Mouse (Mus musculus): ENCODE results near the gene Sec14l1. TPM values are rescaled to one million over a fixed set of nuclear protein-coding genes. Genes with fewer than 3 reads are reported as not detected.
A peak's percentile ranks its signal among the peaks of the same experiment; 100 is the strongest.

Sec14l1 gene
- polyA plus RNA-seq, 1 experiment from 2014 or later: 29.7 TPM

GRCm38 (mm10) chr11:117131450-117131849 is 16.5 kb downstream of the Sec14l1 start:
- Histone ChIP-seq H3K9ac (ENCODE audit: low read length) (no peak overlapping the region), H3K27me3 (ENCODE audit: control insufficient read depth, insufficient read depth, low read length) (no peaks in the 10 kb centered on the region), H3K4me3 (ENCODE audit: low read depth, low read length) (no peak overlapping the region), H3K27ac (replicated peaks; ENCODE audit: low read depth, low read length) (no peak overlapping the region), H3K4me2 (ENCODE audit: low read depth, severe bottlenecking) (no peak overlapping the region), H3K9me3 (ENCODE audit: control insufficient read depth, low read length) (no peaks in the 10 kb centered on the region), H3K4me1 (ENCODE audit: control insufficient read depth, insufficient read depth, low read length) (peaks cover 25% of the 10 kb centered on the region), H3K36me3 (ENCODE audit: control insufficient read depth, insufficient read depth, low read length) (no peaks in the 10 kb centered on the region)
- WGBS: 97% methylated on average over 10 of the region's 10 CpGs
- DNase-seq (ENCODE audit: low spot score) (no peak), ATAC-seq (ENCODE audit: insufficient number of reproducible peaks, low FRiP score, low TSS enrichment, low read depth) (no peak)

- Histone ChIP-seq H3K4me3 (ENCODE audit: low read depth, low read length) (no peak overlapping the region), H3K27me3 (ENCODE audit: control insufficient read depth, insufficient read depth, low read length) (no peaks in the 10 kb centered on the region), H3K4me1 (ENCODE audit: control insufficient read depth, insufficient read depth, low read length) (peaks cover 17% of the 10 kb centered on the region), H3K4me2 (ENCODE audit: low read depth, severe bottlenecking) (no peak overlapping the region), H3K9ac (ENCODE audit: low read length) (no peak overlapping the region), H3K36me3 (ENCODE audit: control insufficient read depth, insufficient read depth, low read length) (no peaks in the 10 kb centered on the region; the same call in 1 of the 2 replicates), H3K9me3 (ENCODE audit: control insufficient read depth, low read length) (no peaks in the 10 kb centered on the region), H3K27ac (replicated peaks; ENCODE audit: low read depth, low read length) (no peak overlapping the region)
- ATAC-seq (ENCODE audit: insufficient number of reproducible peaks, low FRiP score, low TSS enrichment, low read depth) (no peak), DNase-seq (ENCODE audit: low spot score) (no peak)
- 73% methylated on average over 23 of the region's 23 CpGs for WGBS
Observed at GRCm38 (mm10) chr11:117134776-117135387, 19.9 kb downstream of the Sec14l1 start.

DNA sequence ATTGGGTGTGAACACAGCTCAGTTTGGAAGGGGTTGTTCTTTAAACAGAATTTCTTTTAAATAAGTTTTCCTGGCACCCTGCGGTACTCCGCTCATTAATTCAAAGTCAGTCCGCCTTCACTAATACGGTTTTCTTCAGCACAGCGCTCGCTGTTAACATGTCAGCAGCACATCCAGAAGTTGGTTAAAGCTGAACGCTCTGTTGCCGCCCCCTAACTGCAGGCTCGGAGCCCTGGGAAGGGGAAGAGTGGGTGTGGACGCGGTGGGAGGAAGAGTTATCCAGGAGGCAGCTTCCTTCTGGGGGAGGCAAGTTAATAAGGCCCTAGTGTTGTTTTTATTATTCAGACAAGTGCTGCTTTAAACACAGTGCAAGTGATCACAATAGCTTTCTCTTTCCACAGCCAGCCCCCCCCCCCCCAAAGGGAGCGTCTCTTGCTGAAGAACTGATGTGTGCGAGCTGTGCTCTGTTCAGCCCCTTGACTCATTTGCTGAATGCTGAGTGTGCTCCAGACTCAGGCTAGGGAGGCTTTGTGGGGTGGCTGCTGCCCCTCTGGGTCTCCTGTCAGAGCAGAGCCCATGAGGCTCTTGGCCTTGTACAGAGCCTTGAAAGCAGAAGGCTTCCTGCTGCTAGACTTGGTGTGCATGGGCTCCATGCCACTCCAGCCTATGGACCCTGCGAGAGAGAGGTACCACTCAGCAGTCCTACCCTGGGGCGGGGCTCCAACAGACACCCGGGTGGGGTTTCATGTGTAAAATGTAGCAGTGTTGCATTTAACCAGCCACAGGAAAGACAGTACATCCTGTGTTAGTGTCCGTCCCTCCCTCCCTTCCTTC is 20.7 kb downstream of the Sec14l1 start:
- no peaks in the 10 kb centered on the region for H3K27me3 ChIP-seq (ENCODE audit: control insufficient read depth, insufficient read depth, low read length)
- no peak overlapping the region for H3K4me3 ChIP-seq (ENCODE audit: low read depth, low read length)
- H3K4me2 ChIP-seq (ENCODE audit: low read depth, severe bottlenecking): no peak overlapping the region
- H3K36me3 ChIP-seq (ENCODE audit: control insufficient read depth, insufficient read depth, low read length): no peaks in the 10 kb centered on the region; the same call in 1 of the 2 replicates
- no peak for DNase-seq (ENCODE audit: low spot score)
- WGBS: 57% methylated on average over 17 of the region's 17 CpGs
- H3K9ac ChIP-seq (ENCODE audit: low read length): peak overlapping the region; percentile 34; the same call in 1 of the 2 replicates
- H3K9me3 ChIP-seq (ENCODE audit: control insufficient read depth, low read length): no peaks in the 10 kb centered on the region
- 0 out of 2 replicates have a peak overlapping the region, but pooled peaks have one; percentile 10 for H3K27ac ChIP-seq (replicated peaks; ENCODE audit: low read depth, low read length)
- peaks cover 10% of the 10 kb centered on the region for H3K4me1 ChIP-seq (ENCODE audit: control insufficient read depth, insufficient read depth, low read length)
- ATAC-seq (ENCODE audit: insufficient number of reproducible peaks, low FRiP score, low TSS enrichment, low read depth): no peak

GRCm38 (mm10) chr11:117136880-117137279 is 21.9 kb downstream of the Sec14l1 start:
- 86% methylated on average over 14 of the region's 14 CpGs for WGBS
- Histone ChIP-seq H3K36me3 (ENCODE audit: control insufficient read depth, insufficient read depth, low read length) (no peaks in the 10 kb centered on the region; the same call in 1 of the 2 replicates), H3K9ac (ENCODE audit: low read length) (no peak overlapping the region), H3K4me3 (ENCODE audit: low read depth, low read length) (no peak overlapping the region), H3K4me1 (ENCODE audit: control insufficient read depth, insufficient read depth, low read length) (peaks cover 8% of the 10 kb centered on the region), H3K9me3 (ENCODE audit: control insufficient read depth, low read length) (no peaks in the 10 kb centered on the region), H3K4me2 (ENCODE audit: low read depth, severe bottlenecking) (no peak overlapping the region), H3K27ac (replicated peaks; ENCODE audit: low read depth, low read length) (no peak overlapping the region), H3K27me3 (ENCODE audit: control insufficient read depth, insufficient read depth, low read length) (no peaks in the 10 kb centered on the region)
- ATAC-seq (ENCODE audit: insufficient number of reproducible peaks, low FRiP score, low TSS enrichment, low read depth) (no peak), DNase-seq (ENCODE audit: low spot score) (no peak)

DNA sequence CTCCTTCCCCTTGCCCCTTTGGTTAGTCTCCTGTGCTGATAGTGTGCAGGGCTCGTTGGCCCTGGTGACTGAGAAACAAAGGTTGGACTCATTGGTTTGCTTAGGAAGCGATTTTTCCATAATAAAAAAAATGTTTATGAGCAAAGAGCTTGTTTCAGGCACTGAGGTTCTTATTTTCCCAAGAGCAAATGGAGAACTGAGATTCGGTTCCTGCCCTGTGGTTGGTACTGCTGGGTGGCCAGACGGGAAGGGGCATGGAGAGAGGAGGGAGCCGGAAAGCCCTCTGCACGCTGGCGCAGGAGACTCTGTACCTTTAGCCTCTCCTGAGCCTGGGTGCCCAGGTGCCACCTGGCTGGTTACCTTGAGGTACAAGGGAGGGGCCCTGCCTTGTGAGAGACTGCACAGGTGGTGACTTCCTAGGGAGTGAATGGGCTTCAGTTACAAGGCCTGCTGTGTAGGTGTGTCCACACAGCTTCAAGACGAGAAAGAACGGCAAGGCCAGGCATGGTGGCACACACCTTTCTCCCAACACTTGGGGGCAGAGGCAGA is 23.3 kb downstream of the Sec14l1 start:
- H3K4me1 ChIP-seq (ENCODE audit: control insufficient read depth, insufficient read depth, low read length): peaks cover 8% of the 10 kb centered on the region
- H3K27ac ChIP-seq (replicated peaks; ENCODE audit: low read depth, low read length): no peak overlapping the region
- 90% methylated on average over 9 of the region's 9 CpGs for WGBS

DNA sequence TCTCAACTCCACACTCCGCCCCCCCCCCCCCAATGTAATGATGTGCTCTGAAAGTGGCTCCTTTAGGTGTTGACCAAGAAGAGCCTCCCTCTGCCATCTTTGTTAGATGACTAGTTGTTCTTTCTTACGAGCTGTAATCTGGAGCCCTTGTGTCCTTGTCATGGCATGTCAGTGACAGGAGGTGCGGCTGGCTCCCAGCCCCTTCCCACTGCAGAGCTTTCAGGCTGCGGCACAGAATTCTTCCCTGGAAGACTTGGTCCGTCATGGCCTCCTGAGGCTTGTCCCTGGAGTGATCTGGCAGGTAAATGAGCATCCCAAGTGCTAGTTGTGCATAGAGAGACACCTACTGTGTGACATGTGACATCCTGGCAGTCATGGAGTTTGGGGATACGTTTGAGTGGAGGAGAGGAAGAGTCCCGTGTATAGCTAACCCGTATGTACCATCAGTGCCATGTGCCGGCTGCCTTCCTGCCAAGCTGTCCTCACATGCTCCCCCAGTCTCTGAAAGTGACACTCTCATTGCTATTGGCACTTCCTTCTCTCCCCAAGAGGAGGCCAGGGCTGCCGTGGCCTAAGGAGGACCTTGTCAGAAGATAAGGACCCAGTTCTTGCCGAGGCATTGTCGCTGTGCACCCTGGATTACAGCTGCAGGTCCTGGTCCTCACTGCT is 24.0 kb downstream of the Sec14l1 start:
- Histone ChIP-seq H3K27me3 (ENCODE audit: control insufficient read depth, insufficient read depth, low read length) (no peaks in the 10 kb centered on the region), H3K4me1 (ENCODE audit: control insufficient read depth, insufficient read depth, low read length) (peaks cover 8% of the 10 kb centered on the region), H3K4me2 (ENCODE audit: low read depth, severe bottlenecking) (no peak overlapping the region), H3K9ac (ENCODE audit: low read length) (no peak overlapping the region), H3K9me3 (ENCODE audit: control insufficient read depth, low read length) (no peaks in the 10 kb centered on the region), H3K4me3 (ENCODE audit: low read depth, low read length) (no peak overlapping the region), H3K36me3 (ENCODE audit: control insufficient read depth, insufficient read depth, low read length) (peaks cover 4% of the 10 kb centered on the region; the same call in 1 of the 2 replicates), H3K27ac (replicated peaks; ENCODE audit: low read depth, low read length) (no peak overlapping the region)
- 88% methylated on average over 12 of the region's 12 CpGs for WGBS
- ATAC-seq (ENCODE audit: insufficient number of reproducible peaks, low FRiP score, low TSS enrichment, low read depth) (no peak), DNase-seq (ENCODE audit: low spot score) (no peak)

More for the DNA sequence above, 23.3 kb downstream of the Sec14l1 start:
- Histone ChIP-seq H3K4me3 (ENCODE audit: low read depth, low read length) (no peak overlapping the region), H3K36me3 (ENCODE audit: control insufficient read depth, insufficient read depth, low read length) (peaks cover 3% of the 10 kb centered on the region; the same call in 1 of the 2 replicates), H3K4me2 (ENCODE audit: low read depth, severe bottlenecking) (no peak overlapping the region), H3K27me3 (ENCODE audit: control insufficient read depth, insufficient read depth, low read length) (no peaks in the 10 kb centered on the region), H3K9me3 (ENCODE audit: control insufficient read depth, low read length) (no peaks in the 10 kb centered on the region), H3K9ac (ENCODE audit: low read length) (no peak overlapping the region)
- ATAC-seq (ENCODE audit: insufficient number of reproducible peaks, low FRiP score, low TSS enrichment, low read depth) (no peak), DNase-seq (ENCODE audit: low spot score) (no peak)

GRCm38 (mm10) chr11:117141376-117142001 is 26.5 kb downstream of the Sec14l1 start:
- 96% methylated on average over 18 of the region's 18 CpGs for WGBS
- H3K27ac ChIP-seq (replicated peaks; ENCODE audit: low read depth, low read length): no peak overlapping the region
- DNase-seq (ENCODE audit: low spot score): no peak
- H3K27me3 ChIP-seq (ENCODE audit: control insufficient read depth, insufficient read depth, low read length): no peaks in the 10 kb centered on the region
- H3K9ac ChIP-seq (ENCODE audit: low read length): no peak overlapping the region
- no peak for ATAC-seq (ENCODE audit: insufficient number of reproducible peaks, low FRiP score, low TSS enrichment, low read depth)
- H3K36me3 ChIP-seq (ENCODE audit: control insufficient read depth, insufficient read depth, low read length): peaks cover 12% of the 10 kb centered on the region; the same call in 1 of the 2 replicates
- no peaks in the 10 kb centered on the region for H3K9me3 ChIP-seq (ENCODE audit: control insufficient read depth, low read length)
- no peaks in the 10 kb centered on the region for H3K4me1 ChIP-seq (ENCODE audit: control insufficient read depth, insufficient read depth, low read length)
- no peak overlapping the region for H3K4me2 ChIP-seq (ENCODE audit: low read depth, severe bottlenecking)
- H3K4me3 ChIP-seq (ENCODE audit: low read depth, low read length): no peak overlapping the region

DNA sequence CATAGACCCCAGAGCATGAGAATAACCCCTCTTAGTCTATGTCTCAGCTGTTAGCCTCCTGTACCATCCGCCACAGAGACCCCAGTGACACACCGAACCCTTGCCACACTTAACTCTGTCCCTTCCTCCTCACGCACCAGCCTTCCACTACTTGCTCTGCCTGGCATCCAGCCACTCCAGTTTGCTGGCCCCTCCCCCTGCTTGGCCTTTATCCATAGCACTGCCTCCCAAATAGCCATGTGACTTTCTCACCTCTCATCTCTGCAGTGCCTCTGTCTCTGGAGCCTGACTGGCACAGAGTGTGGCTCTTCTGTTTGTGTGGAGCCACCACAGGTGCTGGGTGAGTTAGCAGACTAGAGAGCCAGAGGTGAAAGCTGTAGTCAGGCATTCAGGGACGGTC is 27.5 kb downstream of the Sec14l1 start:
- no peaks in the 10 kb centered on the region for H3K27me3 ChIP-seq (ENCODE audit: control insufficient read depth, insufficient read depth, low read length)
- peaks cover 12% of the 10 kb centered on the region; the same call in 1 of the 2 replicates for H3K36me3 ChIP-seq (ENCODE audit: control insufficient read depth, insufficient read depth, low read length)
- no peaks in the 10 kb centered on the region for H3K9me3 ChIP-seq (ENCODE audit: control insufficient read depth, low read length)
- H3K4me2 ChIP-seq (ENCODE audit: low read depth, severe bottlenecking): no peak overlapping the region
- H3K9ac ChIP-seq (ENCODE audit: low read length): no peak overlapping the region
- no peaks in the 10 kb centered on the region for H3K4me1 ChIP-seq (ENCODE audit: control insufficient read depth, insufficient read depth, low read length)
- whole genome bisulfite sequencing: 81% methylated on average over 4 of the region's 4 CpGs
- H3K4me3 ChIP-seq (ENCODE audit: low read depth, low read length): no peak overlapping the region
- DNase-seq (ENCODE audit: low spot score) (no peak), ATAC-seq (ENCODE audit: insufficient number of reproducible peaks, low FRiP score, low TSS enrichment, low read depth) (no peak)
- no peak overlapping the region for H3K27ac ChIP-seq (replicated peaks; ENCODE audit: low read depth, low read length)
